Mouse (Mus musculus): ENCODE results near the gene Snrpn. TPM values are rescaled to one million over a fixed set of nuclear protein-coding genes. Genes with fewer than 3 reads are reported as not detected.

Snrpn gene
- polyA plus RNA-seq (2014; fragmentation: Illumina TruSeq; extraction: RNeasy Lipid Tissue Mini Kit (QIAGEN cat#74804); ENCODE audit: insufficient read depth, low read depth, low replicate concordance) = 10.9 TPM

GRCm38 (mm10) chr7:60139742-60140480, at the start of gene Snrpn:
Gene Snrpn (minus strand): TSS chr7:60140219.

GRCm38 (mm10) chr7:60004606-60005330, 135.3 kb downstream of the Snrpn start, which contains the start of the genes Snurf and Gm38393:
Gene Snurf (minus strand): TSS chr7:60005049.
Gene Gm38393 (minus strand): TSS chr7:60005064.

Other genes with a start within 250 kb of the Snrpn start
- 4.5 TPM for gene Snurf, start 135.2 kb downstream of the Snrpn start, polyA plus RNA-seq (2014; fragmentation: Illumina TruSeq; extraction: RNeasy Lipid Tissue Mini Kit (QIAGEN cat#74804); ENCODE audit: insufficient read depth, low read depth, low replicate concordance)
- 0.09 TPM for gene Gm38393, start 135.2 kb downstream of the Snrpn start, polyA plus RNA-seq (2014; fragmentation: Illumina TruSeq; extraction: RNeasy Lipid Tissue Mini Kit (QIAGEN cat#74804); ENCODE audit: insufficient read depth, low read depth, low replicate concordance)